Mouse (Mus musculus) embryo, embryonic 9.5 days (tissue): Measurements from ENCODE around the gene Dolpp1.

Experiments
- DNase-seq: peaks from one replicate; pipeline ENCODE4 v3.0.0-alpha.2; 2017; ENCODE audit errors: extremely low spot score

The Dolpp1 gene

GRCm38 (mm10) chr2:30440701-30441517 is 48.9 kb downstream of the Dolpp1 start:
- DNase-seq: peak; percentile 76

- peak; percentile 90 for DNase-seq
Measured at GRCm38 (mm10) chr2:30441518-30442497, 49.8 kb downstream of the Dolpp1 start.

GRCm38 (mm10) chr2:30442498-30442890 is 50.4 kb downstream of the Dolpp1 start:
- no peak for DNase-seq

- DNase-seq: no peak
Measured at GRCm38 (mm10) chr2:30443281-30443680, 51.2 kb downstream of the Dolpp1 start.

GRCm38 (mm10) chr2:30444006-30444405 is 52.0 kb downstream of the Dolpp1 start:
- no peak for DNase-seq

- DNase-seq: no peak
Measured at GRCm38 (mm10) chr2:30444450-30444849, 52.4 kb downstream of the Dolpp1 start.

- peak; percentile 89 for DNase-seq
Measured at GRCm38 (mm10) chr2:30445312-30445711, 53.3 kb downstream of the Dolpp1 start.

GRCm38 (mm10) chr2:30446891-30447826 is 55.1 kb downstream of the Dolpp1 start:
- DNase-seq: no peak

- no peak for DNase-seq
Measured at GRCm38 (mm10) chr2:30448371-30448770, 56.3 kb downstream of the Dolpp1 start.
